Mouse (Mus musculus) v-Abl transformed pro-B cells (cell line): Measurements from ENCODE around the gene Abr.

ENCODE experiments used
- in situ Hi-C, 2 experiments: fragments of 400-800 bp; cut with MboI; formaldehyde crosslinking; loops; one replicate each; pipeline ENCODE4 v1.15.1; 2025; ENCODE audit not compliant: unreplicated experiment in 2 of 2

The Abr gene

GRCm38 (mm10) chr11:76525646-76526351 is 96.3 kb downstream of the Abr start:
- in situ Hi-C loops = loop anchor here (10.0 to 25.0 kb wide), 2 partner anchors 49 to 362 kb away; no protein-coding TSS in a partner anchor

DNA sequence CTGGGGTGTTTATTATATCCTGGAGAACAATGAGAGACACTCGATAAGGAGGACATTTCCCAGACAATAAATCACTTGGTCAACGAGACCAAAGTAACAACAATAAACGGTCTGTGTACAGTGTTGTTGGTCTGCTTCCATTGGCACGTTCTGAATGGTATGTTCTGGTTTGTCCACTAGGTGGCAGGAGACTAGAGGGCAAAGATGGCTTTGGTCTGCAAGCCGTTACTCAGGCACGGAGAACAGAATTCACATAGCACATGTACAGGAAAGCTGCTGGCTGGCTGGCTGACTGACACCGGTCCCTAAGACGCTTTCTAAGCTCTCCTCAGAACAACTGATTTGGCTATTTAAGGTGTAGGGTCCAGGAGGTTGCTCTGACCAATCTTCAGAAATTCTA is 97.2 kb downstream of the Abr start:
- in situ Hi-C loops = loop anchor here (10.0 to 25.0 kb wide), 2 partner anchors 50 to 362 kb away; no protein-coding TSS in a partner anchor

DNA sequence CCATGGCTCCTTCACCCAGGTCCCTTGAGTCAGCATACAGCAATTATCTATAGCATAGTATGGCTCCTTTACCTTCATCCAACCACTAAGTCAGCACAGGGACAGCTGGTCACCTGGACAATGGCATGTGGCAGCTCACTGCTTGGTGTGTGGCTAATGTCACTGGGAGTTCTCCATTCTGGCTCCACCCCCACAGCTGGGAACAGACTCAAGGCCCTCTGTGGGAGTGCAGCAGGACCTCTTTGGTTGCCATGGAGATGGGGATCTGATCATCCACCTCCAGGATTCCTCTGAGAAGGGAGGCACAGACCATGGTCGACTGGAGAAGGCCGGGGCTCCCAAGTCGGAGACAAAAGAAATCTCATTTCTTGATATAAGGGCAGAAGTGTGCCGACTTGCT is 98.8 kb downstream of the Abr start:
- in situ Hi-C loops = loop anchor here in 1 of 2 experiments (10.0 kb wide), 1 partner anchor 51 kb away; no protein-coding TSS in a partner anchor

DNA sequence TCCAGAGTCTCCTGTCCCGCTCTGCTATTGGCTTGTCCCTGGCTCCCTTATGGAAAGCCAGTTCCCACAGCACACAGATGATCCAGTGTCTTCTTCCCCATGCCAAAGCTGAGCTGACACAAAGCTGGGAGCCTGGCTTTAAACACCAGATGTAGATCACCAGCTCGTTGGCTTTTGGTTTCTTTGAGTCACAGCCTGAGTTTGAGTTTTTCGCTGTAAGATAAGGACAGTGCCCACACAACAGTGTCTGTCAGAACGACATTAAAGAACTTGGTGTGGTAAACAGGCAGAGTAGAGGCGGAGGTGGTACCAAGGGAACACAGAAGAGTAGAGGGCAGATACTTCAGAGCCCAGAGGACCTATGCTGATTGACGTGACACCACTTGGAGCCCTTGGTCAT is 101.2 kb downstream of the Abr start:
- in situ Hi-C loops = loop anchor here in 1 of 2 experiments (10.0 kb wide), 1 partner anchor 54 kb away; no protein-coding TSS in a partner anchor

GRCm38 (mm10) chr11:76518613-76519012 is 103.5 kb downstream of the Abr start:
- in situ Hi-C loops = loop anchor here in 1 of 2 experiments (5.0 kb wide), 1 partner anchor 64 kb away; no protein-coding TSS in a partner anchor

- in situ Hi-C loops = loop anchor here in 1 of 2 experiments (5.0 kb wide), 1 partner anchor 64 kb away; no protein-coding TSS in a partner anchor
These were observed 104.0 kb downstream of the Abr start for GRCm38 (mm10) chr11:76518125-76518524.

- in situ Hi-C loops = loop anchor here in 1 of 2 experiments (5.0 kb wide), 1 partner anchor 65 kb away; no protein-coding TSS in a partner anchor
These were observed 105.2 kb downstream of the Abr start for GRCm38 (mm10) chr11:76516951-76517350.

GRCm38 (mm10) chr11:76515123-76515522 is 107.0 kb downstream of the Abr start:
- in situ Hi-C loops = loop anchor here in 1 of 2 experiments (5.0 kb wide), 1 partner anchor 67 kb away; no protein-coding TSS in a partner anchor

- in situ Hi-C loops = no loop called here
These were observed 111.1 kb downstream of the Abr start for GRCm38 (mm10) chr11:76510977-76511376.

DNA sequence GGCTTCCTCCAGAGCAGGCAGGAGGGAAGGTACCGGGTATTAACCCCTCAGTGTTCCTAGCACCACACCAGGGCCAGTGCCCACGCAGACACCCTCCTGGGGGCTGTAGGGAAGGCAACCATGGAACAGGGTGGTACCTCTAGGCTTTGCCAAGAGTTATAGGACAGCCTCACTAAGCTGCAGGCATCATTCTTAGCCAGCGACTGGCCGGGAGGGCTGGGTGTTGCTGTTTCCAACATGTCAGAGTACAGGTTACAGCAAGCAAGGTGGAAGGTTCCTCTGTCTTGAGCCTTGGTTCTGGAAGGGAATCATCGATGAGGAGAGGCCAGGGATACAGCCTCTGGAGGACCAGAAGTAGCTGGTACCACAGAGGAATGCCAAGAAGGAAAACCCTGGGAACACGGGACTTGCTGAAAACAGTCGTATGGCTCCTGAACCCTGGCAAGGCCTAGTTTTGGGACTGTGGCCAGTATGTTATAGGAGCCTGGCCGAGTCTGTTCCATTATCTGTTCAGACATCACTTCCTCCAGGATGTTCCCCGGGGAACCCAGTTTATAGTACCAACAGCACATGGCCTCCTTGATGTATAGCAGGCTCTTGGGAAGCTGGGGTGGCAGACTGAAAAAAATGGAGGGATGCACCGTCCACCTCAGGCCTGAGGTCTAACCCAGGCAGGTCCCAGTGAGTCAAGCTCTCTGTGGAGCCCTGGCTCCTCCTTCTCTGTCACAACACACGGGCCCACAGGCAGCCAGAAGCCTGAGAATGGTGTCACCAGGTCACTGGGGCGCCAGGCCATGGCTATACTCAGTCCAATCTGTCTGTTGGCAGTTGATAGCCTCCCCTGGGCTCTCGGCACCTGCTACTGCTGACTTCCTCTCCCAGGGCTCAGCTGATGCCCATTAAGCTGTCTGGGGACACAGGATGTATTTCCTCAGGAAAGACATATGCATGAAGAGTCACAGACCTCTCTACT is 112.1 kb downstream of the Abr start:
- in situ Hi-C loops = no loop called here

DNA sequence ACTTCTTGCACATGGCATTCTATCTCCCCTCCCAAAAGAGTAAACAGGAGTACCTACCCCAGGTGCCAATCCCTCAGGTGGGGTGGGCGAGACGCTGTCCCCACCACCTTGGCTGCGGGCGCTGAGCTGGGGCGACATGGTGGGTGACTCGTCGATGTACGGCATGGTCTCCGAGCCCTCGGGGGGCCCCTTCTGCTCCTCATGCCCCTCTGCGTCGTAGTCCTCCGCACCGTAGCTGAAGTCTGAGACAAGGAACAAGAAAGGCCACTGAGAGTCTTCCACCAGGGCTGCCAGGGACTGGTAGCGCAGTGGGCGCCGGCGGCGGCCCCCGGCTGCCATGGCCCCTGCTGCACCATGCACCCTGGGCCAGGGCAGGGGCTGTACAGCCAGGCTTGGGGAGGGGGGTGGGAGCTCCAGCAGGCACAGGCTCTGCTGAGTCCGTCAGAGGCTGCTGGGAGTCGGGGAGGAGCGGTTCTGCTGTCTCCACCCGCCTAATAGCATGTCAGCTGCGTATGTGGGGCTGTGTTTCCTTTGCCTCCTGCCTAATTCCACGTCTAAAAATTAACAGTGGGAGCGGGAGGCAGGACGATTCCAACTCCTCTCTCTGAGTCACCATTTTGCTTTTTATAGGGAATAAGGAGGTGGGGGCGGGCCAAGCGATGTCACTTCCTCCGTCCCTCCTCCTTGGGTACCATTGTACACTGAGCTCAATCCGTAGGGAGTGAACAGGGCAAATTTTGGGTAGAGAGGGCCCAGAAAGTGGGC is 113.1 kb downstream of the Abr start:
- in situ Hi-C loops = no loop called here

GRCm38 (mm10) chr11:76508125-76508524 is 114.0 kb downstream of the Abr start:
- in situ Hi-C loops = no loop called here

- in situ Hi-C loops = no loop called here
These were observed 114.6 kb downstream of the Abr start for GRCm38 (mm10) chr11:76507302-76508124.

DNA sequence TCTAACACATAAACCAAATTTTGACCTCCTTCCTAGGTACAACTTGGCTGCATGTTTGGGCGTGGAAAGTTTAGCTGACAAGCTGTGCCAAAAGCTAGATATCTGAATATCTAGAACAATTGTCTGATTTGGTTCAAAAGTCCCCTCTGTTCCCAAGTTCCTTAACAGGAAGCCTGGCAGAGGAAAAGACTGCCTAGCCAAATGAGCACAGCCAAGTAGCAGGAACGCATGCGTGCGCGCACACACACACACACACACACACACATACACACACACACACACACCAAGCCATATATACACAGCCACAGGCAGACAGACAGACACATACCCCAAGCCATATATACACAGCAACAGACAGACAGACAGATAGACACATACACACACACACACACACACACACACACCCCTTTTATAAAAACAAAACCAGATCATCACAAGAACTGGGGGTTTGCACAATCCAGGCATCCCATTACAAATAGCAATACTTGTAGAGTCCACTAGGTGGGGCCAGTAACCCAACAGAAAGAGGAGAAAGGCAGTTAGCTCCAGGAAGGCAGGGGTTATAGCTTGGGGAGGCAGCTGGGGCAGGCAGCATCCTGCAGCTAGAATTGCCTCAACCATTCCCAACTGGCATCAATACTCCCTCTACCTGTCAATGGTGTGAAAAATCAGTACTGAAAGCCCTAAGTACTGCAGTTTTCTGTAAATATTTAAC is 115.4 kb downstream of the Abr start:
- in situ Hi-C loops = no loop called here

DNA sequence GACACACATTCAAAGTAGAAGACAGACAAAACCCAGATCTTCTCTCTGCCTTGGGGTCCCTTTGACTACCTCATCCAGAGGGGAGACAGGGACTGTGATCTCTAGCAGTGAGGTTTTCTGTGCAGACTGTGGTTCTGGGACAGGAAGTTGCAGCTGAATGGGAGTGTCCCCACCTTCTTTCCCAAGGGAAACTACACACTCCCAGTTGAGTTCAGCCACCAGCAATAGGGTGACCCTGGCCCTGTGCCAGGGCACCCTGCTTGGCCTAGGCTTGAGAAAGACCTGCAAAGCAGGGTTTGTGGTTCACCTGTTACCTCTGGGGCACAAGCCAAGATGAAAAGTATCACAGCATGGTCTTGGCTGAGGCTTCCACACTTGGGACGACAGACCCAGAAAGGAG is 117.0 kb downstream of the Abr start:
- in situ Hi-C loops = no loop called here

DNA sequence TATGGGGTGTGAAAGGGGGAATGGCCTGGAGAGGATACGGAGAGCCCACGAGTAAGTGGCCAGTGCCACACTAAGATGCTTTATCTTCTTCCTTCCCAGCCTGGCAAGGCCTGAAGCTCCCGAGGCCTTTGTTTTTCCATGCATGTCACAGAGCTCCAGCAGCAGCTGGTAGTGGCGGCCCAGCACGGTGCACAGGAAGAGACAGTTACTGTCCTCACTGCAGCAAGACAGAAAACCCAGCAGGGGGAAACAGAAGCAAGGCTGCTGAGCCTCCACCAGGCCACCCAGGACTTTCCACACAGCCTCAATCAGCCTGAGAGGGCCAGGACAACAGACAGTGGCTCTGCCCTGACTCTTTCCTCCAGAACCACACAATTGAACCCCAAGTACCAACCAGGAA is 118.1 kb downstream of the Abr start:
- in situ Hi-C loops = loop anchor here (5.0 kb wide), 1 partner anchor 47 kb away; no protein-coding TSS in a partner anchor

GRCm38 (mm10) chr11:76499987-76500386 is 122.1 kb downstream of the Abr start:
- in situ Hi-C loops = loop anchor here (5.0 kb wide), 1 partner anchor 43 kb away; no protein-coding TSS in a partner anchor

GRCm38 (mm10) chr11:76499564-76499963 is 122.5 kb downstream of the Abr start:
- in situ Hi-C loops = no loop called here

GRCm38 (mm10) chr11:76497769-76498152 is 124.4 kb downstream of the Abr start:
- in situ Hi-C loops = no loop called here
